ENCODE assay signal across 9 mouse cellular contexts in genomic region chr7:63965135-63965534, GRCm38 (mm10). TPM values are rescaled to one million over a fixed set of nuclear protein-coding genes. Genes with fewer than 3 reads are reported as not detected.
DNase-seq lines count a peak whose midpoint lies in the region; ATAC-seq and TF ChIP-seq lines count a peak whose summit lies in the region.
"Had no signal": no experiment of that assay in that cellular context is flagged by ENCODE, and none has a peak within 500 bp of the region (broad histone marks: within the 10 kb centered on the region; RNA-seq: fewer than 3 reads in every experiment).

No protein-coding gene starts in this region.

- H3K4me2 ChIP-seq in heart, embryonic 13.5 days, result no peak overlapping the region
- no peak overlapping the region for H3K4me2 ChIP-seq in lung, embryonic 14.5 days

- H3K27ac ChIP-seq in heart, embryonic 13.5 days (replicated peaks), result peak overlapping the region; percentile 40
- H3K27ac ChIP-seq in lung, embryonic 14.5 days (ENCODE audit: low read depth), result no peak overlapping the region
- H3K27ac ChIP-seq: kidney, postnatal 0 days had no signal

- DNase-seq in ovary, postnatal 36 days (ENCODE audit: low spot score), result peak; percentile 25
- DNase-seq in ovary, postnatal 10 days (ENCODE audit: low spot score), result no peak
- DNase-seq in fibroblast of lung, adult 2 months (ENCODE audit: low read depth), result peak; percentile 92
- DNase-seq in layer of hippocampus, adult 8-10 months (ENCODE audit: low spot score in 2 of 2), result peak; percentile 86 to 90
- DNase-seq in lung, embryonic 14.5 days, result no peak
- peak; percentile 53 to 75 for DNase-seq in right cerebral cortex, adult 2 months (ENCODE audit: low spot score in 2 of 2)
- no peak for DNase-seq in embryo, embryonic 9.5 days (ENCODE audit: extremely low spot score)

- H3K4me1 ChIP-seq in heart, embryonic 13.5 days, result 0 out of 2 replicates have a peak, but pooled peaks cover 9% of the 10 kb centered on the region
- H3K4me1 ChIP-seq in lung, embryonic 14.5 days (ENCODE audit: insufficient read depth), result no peaks in the 10 kb centered on the region

- H3K27me3 ChIP-seq in heart, embryonic 13.5 days (replicated peaks), result no peaks in the 10 kb centered on the region
- no peaks in the 10 kb centered on the region for H3K27me3 ChIP-seq in lung, embryonic 14.5 days (ENCODE audit: insufficient read depth, low read length)

- H3K9me3 ChIP-seq in heart, embryonic 13.5 days, result no peaks in the 10 kb centered on the region
- no peaks in the 10 kb centered on the region for H3K9me3 ChIP-seq in lung, embryonic 14.5 days (ENCODE audit: low read depth, low read length)

- TF ChIP-seq CTCF in lung, embryonic 14.5 days (IDR thresholded peaks at IDR 0.05; ENCODE audit: low read depth), result peak; percentile 10; the same call in 1 of the 2 replicates

- H3K9ac ChIP-seq in heart, embryonic 13.5 days, result no peak overlapping the region
- no peak overlapping the region for H3K9ac ChIP-seq in lung, embryonic 14.5 days

- ATAC-seq in heart, embryonic 13.5 days (ENCODE audit: extremely low read depth, insufficient number of reproducible peaks, low FRiP score, low TSS enrichment), result no peak
- 0 out of 2 replicates have a peak, but pooled peaks have one; percentile 24 for ATAC-seq in lung, embryonic 14.5 days (ENCODE audit: insufficient read depth)

- WGBS in heart, embryonic 13.5 days, result 67% methylated on average over 2 of the region's 2 CpGs
- 80% methylated on average over 2 of the region's 2 CpGs for WGBS in lung, embryonic 14.5 days

- H3K36me3 ChIP-seq in heart, embryonic 13.5 days, result no peaks in the 10 kb centered on the region
- no peaks in the 10 kb centered on the region for H3K36me3 ChIP-seq in lung, embryonic 14.5 days (ENCODE audit: insufficient read depth)

- no peak overlapping the region for H3K4me3 ChIP-seq in heart, embryonic 13.5 days
- H3K4me3 ChIP-seq in lung, embryonic 14.5 days (ENCODE audit: low read depth, low read length), result no peak overlapping the region

RNA-seq across cellular contexts. Expression of gene Klf13, which starts 26.4 kb away (rescaled TPM):
- 16.0 and 16.6 TPM in 2 replicates for polyA plus RNA-seq in heart, embryonic 13.5 days (2015; fragmentation: Nextera tagmentation; extraction: Ambion mirVana)
- 100 to 1,000 TPM; 169 to 188 (median 176) TPM for total RNA-seq in layer of hippocampus, adult 8-10 months (2022)
- polyA plus RNA-seq in lung, embryonic 14.5 days (2014; fragmentation: Nextera tagmentation; extraction: Ambion mirVana), result 29.0 and 32.6 TPM in 2 replicates

RNA-seq across cellular contexts. Expression of gene E030018B13Rik, which starts 48.5 kb away (rescaled TPM):
- not detected in 2 replicates for polyA plus RNA-seq in heart, embryonic 13.5 days (2015; fragmentation: Nextera tagmentation; extraction: Ambion mirVana)
- not detected for total RNA-seq in layer of hippocampus, adult 8-10 months (2022)
- 0.18 TPM in 1 of 2 replicates, not detected in the other for polyA plus RNA-seq in lung, embryonic 14.5 days (2014; fragmentation: Nextera tagmentation; extraction: Ambion mirVana)
- polyA plus RNA-seq: kidney, postnatal 0 days had no signal

Comparison
In these comparisons a context has a peak if more than half of its experiments do, and no peak if none do; other contexts are left out.
1. DNase-seq: peak in ovary, postnatal 36 days (single experiment), fibroblast of lung, adult 2 months (single experiment), layer of hippocampus, adult 8-10 months (2 of 2) and right cerebral cortex, adult 2 months (2 of 2); none in ovary, postnatal 10 days (single experiment), lung, embryonic 14.5 days (single experiment) and embryo, embryonic 9.5 days (single experiment).